In genomic region chr7:28719159-28719558, GRCm38 (mm10) we compare ENCODE assay signal across 38 mouse cellular contexts. TPM values are rescaled to one million over a fixed set of nuclear protein-coding genes. Genes with fewer than 3 reads are reported as not detected.
DNase-seq lines count a peak whose midpoint lies in the region; ATAC-seq and TF ChIP-seq lines count a peak whose summit lies in the region.
"Had no signal": no experiment of that assay in that cellular context is flagged by ENCODE, and none has a peak within 500 bp of the region (broad histone marks: within the 10 kb centered on the region; RNA-seq: fewer than 3 reads in every experiment).

No protein-coding gene starts in this region.

- no peak overlapping the region for H3K27ac ChIP-seq in heart, embryonic 14.5 days (replicated peaks in 1 of 2; ENCODE audit: control insufficient read depth in 1 of 2, insufficient read depth in 1 of 2, low read depth in 2 of 2, low read length in 2 of 2)
- H3K27ac ChIP-seq in heart, adult 2 months, result no peak overlapping the region
- H3K27ac ChIP-seq: hindbrain, embryonic 14.5 days; kidney, embryonic 15.5 days; layer of hippocampus, adult 2 months; left cerebral cortex, adult 2 months; limb, embryonic 15.5 days; liver, embryonic 13.5 days had no signal

- no peak for ATAC-seq in heart, embryonic 14.5 days (ENCODE audit: insufficient number of reproducible peaks, insufficient read depth, low FRiP score, low read depth)
- ATAC-seq: CD4-positive, CD25-positive, alpha-beta regulatory T cell, adult 4 months; forebrain, embryonic 14.5 days; Patski had no signal

- H3K4me3 ChIP-seq in heart, embryonic 14.5 days (ENCODE audit: control insufficient read depth in 1 of 2, insufficient read depth in 1 of 2, low read depth in 1 of 2, low read length in 2 of 2), result no peak overlapping the region
- H3K4me3 ChIP-seq in heart, adult 2 months, result no peak overlapping the region
- H3K4me3 ChIP-seq: kidney, embryonic 15.5 days; layer of hippocampus, adult 2 months; left cerebral cortex, adult 2 months; limb, embryonic 15.5 days; liver, embryonic 13.5 days had no signal

- TF ChIP-seq EP300 in heart, adult 2 months (IDR thresholded peaks at IDR 0.05; ENCODE audit: insufficient read depth, low read depth, low read length), result no peak

- TF ChIP-seq CTCF in heart, adult 2 months (IDR thresholded peaks at IDR 0.05), result no peak

- WGBS in heart, embryonic 14.5 days, result 23% methylated on average over 4 of the region's 4 CpGs
- WGBS in heart, adult 2 months, result 45% methylated on average over 4 of the region's 4 CpGs

- H3K9me3 ChIP-seq in heart, embryonic 14.5 days (ENCODE audit: control insufficient read depth, low read length), result no peaks in the 10 kb centered on the region
- H3K9me3 ChIP-seq: kidney, embryonic 15.5 days; limb, embryonic 15.5 days; liver, embryonic 13.5 days had no signal

- no peaks in the 10 kb centered on the region; the same call in 1 of the 2 replicates for H3K36me3 ChIP-seq in heart, embryonic 14.5 days (ENCODE audit: control insufficient read depth, insufficient read depth, low read length)
- H3K36me3 ChIP-seq in heart, adult 2 months (ENCODE audit: control insufficient read depth, insufficient read depth, low read length), result no peaks in the 10 kb centered on the region
- H3K36me3 ChIP-seq: kidney, embryonic 15.5 days; liver, embryonic 13.5 days had no signal

- no peak for TF ChIP-seq POLR2A in heart, adult 2 months (IDR thresholded peaks at IDR 0.05; ENCODE audit: insufficient read depth, low read depth, low read length)

- no peak for DNase-seq in heart, adult 2 months
- peak; percentile 57 for DNase-seq in testis, postnatal 10 days (ENCODE audit: low spot score)
- DNase-seq in testis, postnatal 14 days (ENCODE audit: low spot score), result no peak
- DNase-seq in ZHBTc4 (ENCODE audit: low read depth, low spot score), result peak; percentile 72
- no peak for DNase-seq in c-Kit-positive CD71-positive TER-119-positive erythroid progenitor cells, embryonic 14.5 days (ENCODE audit: low spot score)
- DNase-seq in natural killer cell, adult 2 months (ENCODE audit: low spot score in 2 of 2), result no peak
- DNase-seq: adrenal gland, postnatal 36 days; cerebellum, adult 2 months; cerebellum, postnatal 25 days; gastrocnemius, postnatal 25 days; heart, adult 11 months; kidney, adult 18-20 months; kidney, postnatal 25 days; liver, embryonic 13.5 days; lung, adult 18-20 months; lung, postnatal 10 days; midbrain, embryonic 14.5 days; right cerebral cortex, adult 18-20 months; spleen, adult 18-20 months; thymus, adult 2 months; thymus, postnatal 4 days had no signal

- no peaks in the 10 kb centered on the region for H3K27me3 ChIP-seq in heart, embryonic 14.5 days (ENCODE audit: control insufficient read depth, insufficient read depth, low read length)
- no peaks in the 10 kb centered on the region for H3K27me3 ChIP-seq in heart, adult 2 months (ENCODE audit: control insufficient read depth, insufficient read depth, low read length)
- H3K27me3 ChIP-seq: kidney, embryonic 15.5 days; limb, embryonic 15.5 days; Patski had no signal

- H3K9ac ChIP-seq in heart, embryonic 14.5 days (ENCODE audit: low read length), result no peak overlapping the region
- no peak overlapping the region for H3K9ac ChIP-seq in heart, adult 2 months (ENCODE audit: low read depth, low read length)
- H3K9ac ChIP-seq: hindbrain, embryonic 14.5 days; kidney, embryonic 15.5 days; limb, embryonic 15.5 days; liver, embryonic 13.5 days had no signal

- intact Hi-C loops in heart, adult 2 months (cut with DNase I), result no loop called here

- H3K4me2 ChIP-seq in heart, embryonic 14.5 days (ENCODE audit: low read length), result 0 out of 2 replicates have a peak overlapping the region, but pooled peaks have one; percentile 4
- H3K4me2 ChIP-seq: hindbrain, embryonic 14.5 days; kidney, embryonic 15.5 days; liver, embryonic 13.5 days had no signal

- peaks cover 14 to 17% of the 10 kb centered on the region in 2 experiments for H3K4me1 ChIP-seq in heart, embryonic 14.5 days (ENCODE audit: control insufficient read depth in 2 of 2, insufficient read depth in 2 of 2, low read length in 2 of 2)
- H3K4me1 ChIP-seq in heart, adult 2 months (ENCODE audit: control insufficient read depth, insufficient read depth, low read length), result no peaks in the 10 kb centered on the region

- H3K79me2 ChIP-seq in heart, adult 2 months (replicated peaks; ENCODE audit: control insufficient read depth, insufficient read depth, low read length), result no peaks in the 10 kb centered on the region

RNA-seq across cellular contexts. Expression of gene Fbxo17, which starts 2.6 kb away (rescaled TPM):
- 8.0 and 8.6 TPM in 2 replicates for polyA plus RNA-seq in heart, embryonic 14.5 days (2014; fragmentation: Nextera tagmentation; extraction: Ambion mirVana)
- under 1 TPM; 0.37 to 0.57 TPM for total RNA-seq in heart, adult 2 months (2021)
- 1.7 and 2.0 TPM in 2 replicates for polyA plus RNA-seq in heart, adult 2 months (2012; rRNA removed)
- total RNA-seq: monocyte, adult 5-6 weeks had no signal

RNA-seq across cellular contexts. Expression of gene Mrps12, which starts 22.5 kb away (rescaled TPM):
- 129 and 135 TPM in 2 replicates for polyA plus RNA-seq in heart, embryonic 14.5 days (2014; fragmentation: Nextera tagmentation; extraction: Ambion mirVana)
- total RNA-seq in heart, adult 2 months (2021), result 10 to 100 TPM; 47.8 to 57.3 TPM
- polyA plus RNA-seq in heart, adult 2 months (2012; rRNA removed), result 36.3 and 51.9 TPM in 2 replicates

RNA-seq across cellular contexts. Expression of gene Sars2, which starts 22.6 kb away (rescaled TPM):
- 18.8 and 20.3 TPM in 2 replicates for polyA plus RNA-seq in heart, embryonic 14.5 days (2014; fragmentation: Nextera tagmentation; extraction: Ambion mirVana)
- total RNA-seq in heart, adult 2 months (2021), result 10 to 100 TPM; 13.7 to 14.2 TPM
- polyA plus RNA-seq in heart, adult 2 months (2012; rRNA removed), result 18.5 and 20.2 TPM in 2 replicates

RNA-seq across cellular contexts. Expression of gene Fbxo27, which starts 26.5 kb away (rescaled TPM):
- polyA plus RNA-seq in heart, embryonic 14.5 days (2014; fragmentation: Nextera tagmentation; extraction: Ambion mirVana), result 3.7 and 4.2 TPM in 2 replicates
- under 1 TPM in 1 of 2 experiments, not detected in 1; 0.23 TPM for total RNA-seq in heart, adult 2 months (2021)
- polyA plus RNA-seq in heart, adult 2 months (2012; rRNA removed), result 1.1 and 1.2 TPM in 2 replicates
- total RNA-seq: hematopoietic stem cell, adult 5-6 weeks; neutrophil, adult 5-6 weeks had no signal
- polyA plus RNA-seq: Patski had no signal

RNA-seq across cellular contexts. Expression of gene Ccer2, which starts 36.8 kb away (rescaled TPM):
- polyA plus RNA-seq in heart, embryonic 14.5 days (2014; fragmentation: Nextera tagmentation; extraction: Ambion mirVana), result not detected in 2 replicates
- not detected for total RNA-seq in heart, adult 2 months (2021)
- polyA plus RNA-seq in heart, adult 2 months (2012; rRNA removed), result not detected in 2 replicates
- total RNA-seq: adrenal gland, adult 18-20 months; adrenal gland, postnatal 36 days; ES-E14; gastrocnemius, adult 18-20 months; gastrocnemius, postnatal 25 days; hematopoietic stem cell, adult 5-6 weeks; monocyte, adult 5-6 weeks; neutrophil, adult 5-6 weeks had no signal
- polyA plus RNA-seq: CD4-positive, CD25-positive, alpha-beta regulatory T cell, adult 4 months; forebrain, embryonic 14.5 days; heart, embryonic 16.5 days; kidney, embryonic 15.5 days; liver, embryonic 13.5 days; Patski; stomach, embryonic 16.5 days had no signal

Comparison
In these comparisons a context has a peak if more than half of its experiments do, and no peak if none do; other contexts are left out.
1. DNase-seq: peak in testis, postnatal 10 days (single experiment) and ZHBTc4 (single experiment); none in heart, adult 2 months (0 of 2), testis, postnatal 14 days (single experiment), c-Kit-positive CD71-positive TER-119-positive erythroid progenitor cells, embryonic 14.5 days (single experiment) and natural killer cell, adult 2 months (0 of 2).